Mouse (Mus musculus) CH12F3 (cell line): Measurements from ENCODE around the gene Pcsk7.

ENCODE experiments used
- in situ Hi-C: fragments of 300-500 bp; cut with MboI; formaldehyde crosslinking; loops from 2 replicates; pipeline ENCODE4 v1.14.3; 2020; ENCODE audit warnings: low sequenced_read_pairs

Gene Pcsk7

DNA sequence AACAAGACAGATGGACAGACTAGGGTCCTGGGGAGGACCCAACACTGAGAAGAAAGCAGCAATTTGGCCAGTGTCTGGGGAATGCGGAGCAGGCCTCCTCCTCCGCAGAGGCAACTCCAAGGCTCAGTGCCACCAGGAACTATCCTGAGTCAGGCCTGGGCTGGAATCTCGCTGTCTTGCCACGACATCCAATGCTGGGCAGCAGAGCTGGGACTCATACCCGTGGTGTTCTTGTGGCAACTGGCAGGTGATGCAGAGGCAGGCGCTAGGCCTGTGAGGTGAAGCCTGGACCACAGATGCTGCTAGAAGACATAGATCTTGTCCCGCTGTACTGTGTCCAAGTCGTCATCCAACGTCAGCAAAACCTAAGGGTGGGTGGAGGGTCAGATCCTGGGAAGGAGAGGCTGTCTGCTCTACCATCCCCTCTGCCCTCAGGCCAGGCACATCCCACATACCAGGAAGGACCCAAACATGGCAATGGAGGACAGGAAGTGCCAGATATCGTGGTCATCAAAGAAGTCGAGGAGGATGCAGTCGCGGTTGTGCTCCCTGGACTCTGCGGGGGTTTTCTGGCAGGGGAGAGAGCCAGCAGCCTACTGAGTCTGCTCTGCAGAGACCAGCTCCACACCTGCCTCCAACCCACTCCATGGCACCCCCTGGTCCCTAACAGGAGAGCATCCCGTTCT is 32.8 kb downstream of the Pcsk7 start:
- in situ Hi-C loops: no loop called here

DNA sequence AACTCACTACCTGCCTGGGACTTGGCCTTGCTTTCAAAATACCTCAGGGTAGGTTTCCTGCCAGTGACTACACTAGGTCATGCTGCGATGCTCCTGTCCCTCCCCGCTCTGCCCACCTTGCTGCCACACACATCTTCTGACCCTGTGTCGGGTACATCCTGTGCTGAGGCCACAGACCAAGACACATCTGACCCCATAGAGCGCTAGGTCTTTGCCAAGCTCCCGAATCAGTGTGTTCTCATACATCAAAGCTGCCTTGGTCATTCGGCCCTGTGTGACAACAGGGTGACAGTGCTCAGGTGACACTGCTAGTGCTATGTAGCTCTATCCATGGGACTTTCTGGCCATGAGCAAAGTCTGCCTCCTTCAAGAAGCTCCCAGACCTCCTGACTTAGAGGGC is 33.5 kb downstream of the Pcsk7 start:
- in situ Hi-C loops: no loop called here

DNA sequence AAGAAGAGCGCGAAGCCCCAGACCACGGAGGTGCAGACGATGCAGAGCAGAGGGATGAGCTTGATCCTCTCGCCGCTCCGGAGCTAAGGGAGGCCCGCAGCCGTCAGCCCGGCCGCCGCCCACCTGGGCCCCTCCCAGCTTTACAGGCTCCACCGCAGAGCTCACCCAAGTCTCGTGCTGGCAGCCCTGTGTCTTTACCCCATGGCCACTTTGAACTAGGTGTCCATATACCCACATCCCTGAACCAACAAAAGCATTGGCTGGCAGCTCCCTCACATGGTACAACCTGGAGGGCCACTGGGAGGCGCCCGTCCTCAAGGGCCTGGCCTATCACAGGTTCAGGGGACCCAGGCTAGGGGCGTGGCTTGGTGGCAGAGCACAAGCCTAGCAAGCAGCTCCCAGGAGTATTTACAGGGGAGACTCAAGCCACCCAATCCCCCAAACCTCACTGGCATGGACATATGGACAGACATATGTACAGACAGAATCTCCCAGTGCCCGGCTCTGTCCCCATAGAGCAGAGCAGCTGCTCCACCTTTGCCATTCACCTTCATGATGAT is 35.1 kb downstream of the Pcsk7 start:
- in situ Hi-C loops: no loop called here

DNA sequence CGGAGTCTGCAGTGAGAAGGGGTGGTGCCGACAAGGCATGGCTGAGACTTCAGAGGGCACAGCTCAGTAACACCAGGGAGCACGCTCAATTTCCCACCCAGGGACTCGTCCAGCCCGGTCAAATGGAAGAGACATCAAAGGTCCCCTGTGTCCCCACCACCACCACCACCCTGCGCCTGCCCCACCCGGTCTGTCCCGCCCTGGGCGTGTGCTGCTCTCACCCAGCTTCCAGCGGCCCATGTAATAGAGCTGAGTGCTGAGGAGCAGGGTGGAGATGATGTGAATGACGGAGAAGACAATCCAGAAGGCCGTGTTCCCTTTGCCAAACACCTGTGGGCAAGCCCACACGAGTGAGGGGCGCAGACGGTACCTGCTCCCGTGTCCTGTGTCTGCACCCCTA is 36.2 kb downstream of the Pcsk7 start:
- in situ Hi-C loops: no loop called here

DNA sequence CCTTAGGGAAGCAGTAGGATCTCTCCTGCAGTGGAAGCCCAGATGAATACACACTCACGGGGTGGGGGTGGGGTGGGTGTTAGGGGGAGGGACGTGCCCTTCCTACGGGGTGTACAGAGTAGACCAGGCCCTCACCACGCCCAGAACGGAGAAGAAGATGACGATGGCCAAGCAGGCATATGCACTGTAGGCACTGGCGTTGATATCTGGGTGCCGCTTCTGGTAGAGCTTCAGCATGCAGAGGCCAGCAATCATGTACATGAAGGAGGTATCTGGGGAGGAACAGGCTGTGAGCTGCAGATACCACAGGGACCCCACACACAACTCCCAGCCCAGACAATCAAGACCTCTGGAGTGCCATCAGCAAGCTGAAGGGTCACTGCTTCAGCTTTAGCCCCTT is 36.6 kb downstream of the Pcsk7 start:
- in situ Hi-C loops: no loop called here

DNA sequence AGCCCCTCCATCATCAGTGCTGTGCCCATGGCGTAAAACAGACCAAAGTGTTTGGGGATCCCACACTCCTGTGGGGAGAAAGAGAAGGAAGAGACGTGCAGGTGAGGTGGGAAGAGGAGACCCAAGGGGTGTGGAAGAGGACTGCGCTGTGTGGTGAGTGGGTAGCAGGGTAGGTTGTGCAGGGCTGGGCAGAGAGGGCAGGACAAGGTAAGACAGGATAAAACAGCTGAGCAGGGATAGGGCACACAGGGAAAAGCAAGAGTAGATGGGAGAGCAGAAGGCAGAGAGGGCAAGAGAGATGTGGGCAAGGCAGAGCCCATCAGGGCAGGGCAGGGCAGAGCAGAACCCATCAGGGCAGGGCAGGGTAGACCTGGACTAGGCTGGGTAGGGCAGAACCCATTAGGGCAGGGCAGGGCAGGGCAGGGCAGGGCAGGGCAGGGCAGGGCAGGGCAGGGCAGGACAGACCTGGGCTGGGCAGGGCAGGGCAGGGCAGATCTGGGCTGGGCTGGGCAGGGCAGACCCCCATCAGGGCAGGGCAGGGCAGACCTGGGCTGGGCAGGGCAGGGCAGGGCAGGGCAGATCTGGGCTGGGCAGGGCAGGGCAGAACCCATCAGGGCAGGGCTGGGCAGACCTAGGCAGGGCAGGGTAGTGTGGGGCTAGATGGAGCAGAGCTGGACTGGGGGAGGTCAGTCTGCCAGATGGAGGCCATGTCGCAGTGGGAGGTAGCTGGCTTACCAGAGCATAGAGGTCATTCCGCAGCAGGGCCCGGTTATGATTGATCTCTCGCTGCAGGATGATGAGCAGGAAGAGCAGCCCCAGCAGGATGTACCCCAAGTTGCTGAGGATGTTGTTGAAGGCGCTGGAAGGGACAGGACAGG is 37.6 kb downstream of the Pcsk7 start:
- in situ Hi-C loops: no loop called here

DNA sequence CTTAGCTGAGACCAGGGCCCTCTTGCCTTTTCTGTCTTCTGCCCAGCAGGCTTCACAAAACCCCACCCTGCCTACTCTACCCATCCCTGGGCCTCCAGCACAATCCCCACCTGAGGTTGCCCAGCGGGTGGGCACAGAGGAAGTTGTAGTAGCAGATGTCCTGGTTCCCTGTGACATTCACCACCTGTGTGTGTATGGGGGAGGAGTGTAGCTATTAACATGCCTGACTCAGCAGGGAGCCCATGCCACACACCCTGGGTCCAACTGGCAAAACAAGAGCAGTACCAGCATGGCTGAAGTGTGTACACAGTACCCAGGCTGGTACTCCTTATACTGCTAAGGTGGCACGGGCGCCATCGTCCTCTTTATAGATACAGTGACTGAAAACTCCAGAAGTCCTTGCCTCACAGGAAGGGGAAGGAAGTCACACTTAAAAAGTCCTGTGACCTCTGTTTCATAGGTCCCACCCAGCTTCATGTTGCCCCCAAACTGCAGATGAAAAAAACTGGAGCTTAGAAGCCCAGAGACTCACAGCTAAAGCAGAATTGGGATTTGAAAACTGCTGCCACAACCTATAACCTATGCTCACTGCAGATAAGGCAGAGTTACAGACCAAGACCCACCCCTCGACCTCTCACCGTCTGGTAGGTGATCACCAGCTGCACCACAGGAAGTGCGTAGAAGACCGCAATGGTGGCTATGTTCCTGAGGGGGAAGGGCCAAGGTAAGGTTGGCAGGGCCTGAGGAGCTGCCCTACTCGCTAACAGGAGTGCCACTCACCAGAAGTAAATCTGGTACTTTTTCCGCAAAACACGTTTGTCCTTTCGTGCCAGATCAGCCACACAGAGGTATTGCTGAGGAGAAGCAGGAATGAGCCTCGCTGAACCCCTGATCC is 38.5 kb downstream of the Pcsk7 start:
- in situ Hi-C loops: no loop called here

DNA sequence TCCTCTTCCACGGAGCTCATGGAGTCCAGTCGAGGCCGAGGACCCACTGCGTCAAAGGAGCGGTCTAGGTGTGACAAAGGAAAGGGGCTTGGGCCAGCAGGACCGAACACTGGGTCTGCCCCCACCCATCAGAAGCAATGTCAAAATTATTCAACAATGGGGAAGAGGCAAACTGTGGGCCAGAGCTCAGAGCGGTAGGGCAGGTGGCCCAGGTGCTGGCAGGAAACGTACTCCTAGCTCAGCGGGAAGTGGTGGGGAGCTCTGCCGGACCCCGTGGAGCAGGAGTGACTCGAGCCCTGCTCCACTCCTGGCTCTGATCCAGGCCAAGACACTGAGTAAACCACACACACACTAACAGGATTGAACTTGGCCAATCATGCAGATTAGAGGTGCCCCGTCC is 39.4 kb downstream of the Pcsk7 start:
- in situ Hi-C loops: no loop called here

DNA sequence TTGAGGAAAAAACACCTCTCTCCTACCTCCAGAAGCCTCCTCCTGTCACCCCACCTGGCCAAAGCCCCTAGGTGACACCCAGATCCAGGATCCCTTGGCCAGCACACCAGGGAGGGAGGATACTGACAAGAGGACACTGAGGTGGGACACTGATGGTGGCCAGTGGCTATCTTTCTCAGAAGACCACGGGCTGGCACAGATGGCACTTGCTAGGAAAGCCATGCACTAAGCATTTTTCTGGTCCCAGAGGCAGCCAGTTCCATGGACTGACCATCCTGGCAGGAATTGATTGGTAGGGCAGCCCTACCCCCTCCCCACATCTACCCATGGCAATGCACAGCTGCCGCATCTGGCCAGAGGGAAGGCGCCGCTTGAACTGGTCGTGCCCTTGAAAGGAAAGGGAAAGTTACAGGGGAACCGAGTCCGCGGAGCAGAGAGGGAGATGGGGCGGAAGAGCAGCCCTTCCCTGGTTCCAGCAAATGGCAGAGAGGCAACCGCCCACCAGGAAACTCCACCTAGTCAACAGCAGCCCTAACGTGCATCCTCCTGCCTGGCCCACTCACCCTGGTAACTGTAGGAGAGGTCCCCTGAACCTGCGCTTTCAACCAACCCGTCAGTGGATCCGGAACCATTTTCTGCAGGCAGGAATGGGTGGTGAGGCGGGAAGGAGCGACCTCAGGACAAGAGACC is 40.0 kb downstream of the Pcsk7 start:
- in situ Hi-C loops: no loop called here

DNA sequence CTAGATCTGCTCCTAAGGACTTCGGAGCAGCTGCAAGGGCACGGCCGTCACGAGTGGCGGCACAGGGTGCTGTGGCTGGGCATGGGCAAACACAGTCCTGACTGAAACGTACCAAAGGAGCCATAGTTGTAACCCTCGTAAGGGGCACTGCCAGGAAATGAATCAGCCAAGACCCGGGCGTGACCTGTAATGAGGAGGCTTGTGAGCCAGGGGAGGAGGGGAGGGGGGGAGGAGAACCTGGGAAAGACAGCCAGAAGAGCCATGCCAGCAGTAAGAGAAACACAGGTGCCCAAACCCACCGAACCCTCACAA is 40.5 kb downstream of the Pcsk7 start:
- in situ Hi-C loops: no loop called here

DNA sequence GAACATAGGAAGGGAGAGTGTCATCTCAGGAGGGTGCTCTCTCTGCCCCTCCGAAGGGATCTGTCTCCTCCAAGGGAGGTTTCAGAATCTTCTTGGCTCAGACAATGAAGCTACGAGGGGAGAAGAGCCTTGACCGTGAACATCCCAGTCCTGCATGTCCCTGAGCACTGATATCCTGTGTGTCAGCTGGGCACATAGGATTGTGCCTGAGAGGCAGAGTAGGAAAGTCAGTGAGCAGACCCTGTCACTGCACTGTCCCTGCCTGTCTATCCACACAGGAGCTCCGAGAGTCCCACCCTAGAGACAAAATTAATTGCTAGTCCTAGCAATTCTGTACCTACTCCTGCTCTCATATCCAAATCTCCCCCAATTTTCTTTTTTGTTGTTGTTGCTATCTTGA is 45.8 kb downstream of the Pcsk7 start:
- in situ Hi-C loops: no loop called here

DNA sequence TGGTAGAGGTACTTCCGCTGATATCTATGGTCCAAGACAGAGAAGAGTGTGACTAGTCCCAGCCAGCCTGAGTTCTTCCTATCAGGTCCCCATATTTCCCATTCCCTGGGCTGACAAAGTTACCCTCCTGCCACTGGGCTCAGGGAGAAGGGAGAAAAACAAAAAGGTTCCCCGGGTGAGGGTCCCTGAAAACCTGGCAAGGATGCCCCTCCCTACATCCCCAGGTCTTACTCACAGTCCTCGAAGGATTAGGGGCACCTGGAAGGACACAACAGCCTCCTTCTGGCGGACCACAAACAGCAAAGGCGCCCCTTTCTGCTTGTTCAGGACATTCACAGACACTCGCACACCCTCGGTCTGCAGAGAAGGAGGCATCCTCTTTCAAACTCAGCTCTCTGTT is 46.6 kb downstream of the Pcsk7 start:
- in situ Hi-C loops: no loop called here

DNA sequence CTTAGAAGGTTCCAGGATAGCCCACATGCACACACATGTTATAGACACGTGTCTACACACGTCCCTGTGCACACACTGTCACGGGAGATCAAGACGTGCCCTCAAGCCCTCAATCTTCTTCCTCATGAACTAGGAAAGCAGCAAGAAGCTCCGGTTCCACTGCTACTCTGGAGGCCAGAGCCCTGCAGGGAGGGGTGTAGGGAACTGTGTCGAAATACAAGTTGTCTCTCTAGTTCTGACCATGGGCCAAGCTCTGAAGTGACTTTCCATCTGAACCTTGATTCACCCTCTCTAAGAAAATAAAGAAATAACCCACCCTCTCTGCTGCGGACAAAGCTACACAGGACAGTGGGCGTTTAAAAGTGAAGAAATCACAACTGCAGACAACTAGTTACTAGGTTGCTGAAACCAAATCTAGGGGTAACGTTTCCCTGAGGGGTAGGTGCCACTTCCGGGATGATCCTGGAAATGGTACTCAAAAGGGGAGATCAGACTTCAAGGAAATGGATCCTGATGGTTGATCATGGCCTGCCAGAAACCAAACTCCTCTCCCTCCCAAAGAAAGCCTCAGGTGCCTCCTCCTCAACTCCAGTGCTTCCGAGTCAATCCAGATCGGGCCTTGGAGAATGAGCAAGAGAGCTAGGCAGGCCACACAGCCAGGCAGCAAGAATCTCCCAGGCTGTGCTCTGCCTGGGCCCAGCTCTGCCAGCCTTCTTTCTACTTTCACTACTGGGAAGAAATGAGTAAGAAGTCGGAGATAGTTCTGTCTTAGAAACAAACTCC is 47.4 kb downstream of the Pcsk7 start:
- in situ Hi-C loops: no loop called here

DNA sequence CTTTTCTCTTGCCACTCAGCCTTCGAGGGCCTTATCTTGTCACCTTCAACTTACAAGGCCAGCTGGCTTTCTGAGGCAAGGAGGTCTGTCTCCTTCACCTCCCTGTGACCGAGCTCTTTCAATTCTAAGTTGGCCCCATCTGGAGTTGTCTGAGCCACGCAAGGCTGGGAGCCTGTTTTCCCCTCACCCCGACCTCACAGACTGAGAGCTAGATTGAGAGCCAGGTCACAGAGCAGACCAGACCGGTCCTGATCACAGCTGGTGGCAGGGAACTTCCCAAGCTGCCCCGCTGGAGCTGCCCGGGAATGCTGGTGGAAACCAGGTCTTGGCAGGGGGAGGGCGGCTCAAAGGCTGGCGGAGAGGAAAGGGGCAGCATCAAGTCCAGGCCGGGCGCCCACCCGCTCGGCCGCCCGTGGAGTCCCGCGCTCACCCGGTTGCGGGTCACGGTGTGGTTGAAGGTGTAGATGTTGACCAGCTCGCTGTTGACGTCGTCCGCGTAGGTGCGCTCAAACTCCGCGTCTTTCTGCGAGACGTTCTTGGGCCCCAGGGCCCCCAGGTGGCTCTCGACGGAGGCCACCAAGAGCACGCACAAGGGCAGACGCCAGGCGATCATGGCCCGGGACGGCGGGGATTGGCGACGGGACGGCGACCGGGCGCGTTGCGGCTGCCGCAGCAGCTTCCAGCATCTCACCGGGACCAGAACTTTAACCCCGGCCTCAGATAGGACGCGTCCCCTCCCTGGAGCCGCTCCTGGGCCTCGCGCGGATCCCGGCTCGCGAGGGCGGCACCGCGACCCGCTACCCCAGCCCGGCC is 48.2 kb downstream of the Pcsk7 start:
- in situ Hi-C loops: no loop called here

DNA sequence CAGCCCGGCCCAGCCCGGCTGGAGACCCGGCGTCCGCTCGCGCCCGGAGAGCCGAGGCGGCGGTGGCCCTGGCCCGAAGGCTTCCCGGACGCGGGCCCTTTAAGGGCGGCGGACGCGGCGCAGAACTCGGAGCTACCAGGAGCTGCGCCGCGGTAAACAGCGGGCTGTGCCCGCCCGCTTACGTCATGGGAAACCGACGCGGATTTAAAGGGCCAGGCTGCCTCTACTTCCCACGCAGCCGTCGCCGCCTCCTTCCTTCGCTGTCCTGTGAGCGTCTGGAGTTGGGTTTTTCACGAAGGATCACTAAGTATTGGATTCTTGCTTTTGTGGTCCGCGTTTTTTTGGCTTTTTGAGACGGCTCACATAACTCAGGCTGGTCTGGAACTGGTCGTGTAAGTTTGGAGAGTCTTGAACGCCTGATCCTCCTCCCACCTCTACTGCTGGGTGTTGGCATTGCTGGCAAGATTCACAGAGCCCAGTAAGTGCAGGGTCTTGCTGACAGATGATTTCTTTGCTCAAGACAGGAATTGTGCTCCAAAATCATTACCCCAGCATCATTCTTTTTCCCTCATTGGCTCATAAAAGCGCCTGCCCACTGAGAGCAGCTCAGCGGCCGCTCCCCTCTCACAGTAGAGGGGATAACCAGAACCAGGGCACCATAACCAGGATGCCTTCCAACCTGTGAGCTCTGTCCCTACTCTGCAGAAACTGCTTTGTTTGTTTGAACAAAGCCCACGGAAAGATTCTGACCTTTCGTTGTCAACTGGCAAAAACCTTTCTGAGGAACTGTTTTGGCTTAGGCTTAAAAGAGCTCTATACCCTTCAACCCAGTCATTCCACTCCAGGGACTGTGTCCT is 49.0 kb downstream of the Pcsk7 start, which contains the start of gene Sidt2:
Gene Sidt2, minus strand, starts transcription at position 152 of the 857 bp plus-strand sequence.
- in situ Hi-C loops: no loop called here

DNA sequence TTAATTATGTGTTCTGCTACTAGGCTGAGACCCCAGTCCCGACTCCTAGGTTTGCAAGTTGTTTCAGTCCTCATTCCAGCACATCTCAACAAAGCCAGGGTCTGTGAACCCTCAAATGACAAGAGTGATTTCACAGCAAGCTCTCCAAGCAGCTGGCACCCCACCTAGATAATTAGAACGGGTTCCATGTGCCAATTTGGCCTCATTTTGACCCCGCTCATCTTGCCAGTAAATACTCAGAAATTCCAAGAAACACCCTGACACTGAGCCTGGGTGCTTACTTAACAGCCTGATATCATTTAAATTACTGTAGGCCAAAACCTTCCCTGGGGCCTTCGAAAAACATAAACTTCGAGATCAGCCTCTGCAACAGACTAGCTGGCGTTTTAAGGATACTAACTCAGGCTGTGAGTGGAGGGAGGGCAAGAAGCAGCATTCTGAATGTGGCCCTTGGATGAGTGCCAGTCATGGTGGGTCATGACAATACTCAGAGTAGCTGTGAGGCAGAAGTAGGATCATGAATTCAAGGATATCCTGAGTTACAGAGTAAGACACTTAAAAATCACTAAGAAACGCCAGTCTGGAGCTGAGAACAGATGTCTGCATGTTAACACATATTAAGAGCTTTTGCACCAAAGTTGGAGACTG is 51.9 kb downstream of the Pcsk7 start:
- in situ Hi-C loops: no loop called here

DNA sequence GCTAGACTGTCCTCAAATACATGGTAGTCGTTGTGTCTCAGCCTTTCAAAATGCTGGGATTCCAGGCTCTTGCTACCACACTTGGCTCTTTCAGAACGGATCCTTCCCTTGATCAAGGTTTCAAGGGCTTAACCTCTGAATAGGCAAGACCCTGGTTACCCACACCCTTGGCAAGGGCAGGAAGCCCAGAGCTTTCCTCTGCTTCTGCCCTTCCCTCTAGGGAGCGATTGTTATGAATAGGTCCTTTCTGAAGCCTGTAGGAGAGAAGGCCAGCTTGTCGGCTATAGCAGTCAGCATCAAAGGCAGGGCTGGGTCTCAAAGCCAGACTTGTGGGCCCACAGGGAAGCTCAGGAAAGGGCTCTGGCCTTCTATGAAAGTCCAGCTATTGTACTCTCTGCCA is 52.6 kb downstream of the Pcsk7 start:
- in situ Hi-C loops: no loop called here

DNA sequence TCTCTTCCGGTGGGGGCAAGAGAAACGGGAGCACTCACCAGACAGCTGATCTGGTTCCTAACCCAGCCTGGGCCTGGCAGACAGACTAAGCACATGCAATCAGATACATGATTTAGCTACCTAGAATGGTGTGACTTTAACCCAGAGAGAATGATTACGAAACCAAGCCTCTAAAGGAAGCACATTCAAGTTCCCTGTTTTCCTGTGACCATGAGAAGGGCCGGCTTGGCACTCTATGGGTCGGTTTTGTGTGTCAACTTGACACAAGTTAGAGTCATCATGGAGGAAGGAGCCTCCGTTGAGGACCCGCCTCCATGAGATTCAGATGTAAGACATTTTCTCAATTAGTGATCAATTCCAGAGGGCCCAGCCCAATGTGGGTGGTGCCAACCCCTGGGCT is 53.4 kb downstream of the Pcsk7 start:
- in situ Hi-C loops: no loop called here
